Mouse (Mus musculus) CH12.LX (cell line): ENCODE results near the gene Zfp74.

Experiments used
- CTCF ChIP-seq, 2 experiments: IDR thresholded peaks in 1 of 2; conservative IDR thresholded peaks in 1 of 2; 2 replicates each; pipeline ENCODE4 v1.5.1; 2011 to 2012; ENCODE audit warnings: low read depth in 2 of 2, low read length in 2 of 2, improper control_type of control experiment in 1 of 2, inconsistent platforms in 1 of 2, mild to moderate bottlenecking in 1 of 2, moderate library complexity in 1 of 2
- ELF1 ChIP-seq: IDR thresholded peaks from 2 replicates; pipeline ENCODE4 v1.6.1; 2014; ENCODE audit warnings: low read depth, mild to moderate bottlenecking, inconsistent platforms, low read length, improper control_type of control experiment
- POLR2A ChIP-seq: IDR thresholded peaks from 2 replicates; pipeline ENCODE4 v1.6.1; 2011; ENCODE audit warnings: low read depth, mild to moderate bottlenecking, improper control_type of control experiment, low read length

GRCm38 (mm10) chr7:29942740-29943139 lies 11.1 kb downstream of the Zfp74 start:
- TF ChIP-seq POLR2A (no peak), ELF1 (no peak), CTCF (conservative IDR thresholded peaks at IDR 0.05 in 1 of 2, IDR thresholded peaks at IDR 0.05 in 1 of 2; ENCODE audit: low read depth in 2 of 2, low read length in 2 of 2) (no peak)
